Mouse (Mus musculus): ENCODE results near the gene Camsap3. TPM values are rescaled to one million over a fixed set of nuclear protein-coding genes. Genes with fewer than 3 reads are reported as not detected.
"Not testable (repeated sequence)": the region's sequence is repeated elsewhere in the genome, so short reads cannot be mapped to it uniquely, and the experiment has no call there.

The Camsap3 gene
- polyA plus RNA-seq, 1 experiment from 2014 or later, result 14.5 TPM

- no peak for ATAC-seq (ENCODE audit: insufficient read depth, low FRiP score, low TSS enrichment)
Observed at GRCm38 (mm10) chr8:3569784-3570183, 17.3 kb upstream of the Camsap3 start.

GRCm38 (mm10) chr8:3574546-3574945 lies 12.5 kb upstream of the Camsap3 start:
- no peak overlapping the region for H3K9ac ChIP-seq (ENCODE audit: low read length)
- 92% methylated on average over 3 of the region's 3 CpGs for WGBS
- no peaks in the 10 kb centered on the region for H3K36me3 ChIP-seq (ENCODE audit: control insufficient read depth, insufficient read depth, low read length)
- DNase-seq (ENCODE audit: low spot score) (no peak), ATAC-seq (ENCODE audit: insufficient read depth, low FRiP score, low TSS enrichment) (no peak)
- no peak overlapping the region for H3K4me3 ChIP-seq (ENCODE audit: low read depth, low read length)
- no peaks in the 10 kb centered on the region for H3K9me3 ChIP-seq (ENCODE audit: control insufficient read depth, low read length)
- H3K27me3 ChIP-seq (ENCODE audit: control insufficient read depth, insufficient read depth, low read length), result no peaks in the 10 kb centered on the region
- no peak overlapping the region for H3K4me2 ChIP-seq (ENCODE audit: low read depth)
- no peak overlapping the region for H3K27ac ChIP-seq (ENCODE audit: low read depth, low read length)
- no peaks in the 10 kb centered on the region for H3K4me1 ChIP-seq (ENCODE audit: control insufficient read depth, insufficient read depth, low read length)

More at GRCm38 (mm10) chr8:3569784-3570183, 17.3 kb upstream of the Camsap3 start:
- Histone ChIP-seq H3K27me3 (ENCODE audit: control insufficient read depth, insufficient read depth, low read length) (no peaks in the 10 kb centered on the region), H3K4me3 (ENCODE audit: low read depth, low read length) (no peak overlapping the region), H3K36me3 (ENCODE audit: control insufficient read depth, insufficient read depth, low read length) (no peaks in the 10 kb centered on the region), H3K9me3 (ENCODE audit: control insufficient read depth, low read length) (no peaks in the 10 kb centered on the region), H3K9ac (ENCODE audit: low read length) (no peak overlapping the region), H3K27ac (ENCODE audit: low read depth, low read length) (no peak overlapping the region), H3K4me2 (ENCODE audit: low read depth) (no peak overlapping the region), H3K4me1 (ENCODE audit: control insufficient read depth, insufficient read depth, low read length) (no peaks in the 10 kb centered on the region)
- no peak for DNase-seq (ENCODE audit: low spot score)
- 89% methylated on average over 5 of the region's 5 CpGs for WGBS

GRCm38 (mm10) chr8:3576211-3576960 lies 10.7 kb upstream of the Camsap3 start:
- H3K4me2 ChIP-seq (ENCODE audit: low read depth), result no peak overlapping the region
- DNase-seq (ENCODE audit: low spot score) (no peak), ATAC-seq (ENCODE audit: insufficient read depth, low FRiP score, low TSS enrichment) (no peak)
- no peak overlapping the region for H3K4me3 ChIP-seq (ENCODE audit: low read depth, low read length)
- H3K9me3 ChIP-seq (ENCODE audit: control insufficient read depth, low read length), result no peaks in the 10 kb centered on the region
- no peak overlapping the region for H3K27ac ChIP-seq (ENCODE audit: low read depth, low read length)
- no peaks in the 10 kb centered on the region for H3K27me3 ChIP-seq (ENCODE audit: control insufficient read depth, insufficient read depth, low read length)
- no peaks in the 10 kb centered on the region for H3K36me3 ChIP-seq (ENCODE audit: control insufficient read depth, insufficient read depth, low read length)
- H3K4me1 ChIP-seq (ENCODE audit: control insufficient read depth, insufficient read depth, low read length), result no peaks in the 10 kb centered on the region
- no peak overlapping the region for H3K9ac ChIP-seq (ENCODE audit: low read length)
- WGBS, result 78% methylated on average over 15 of the region's 15 CpGs

- ATAC-seq (ENCODE audit: insufficient read depth, low FRiP score, low TSS enrichment) (no peak), DNase-seq (ENCODE audit: low spot score) (no peak)
- WGBS, result 88% methylated on average over 9 of the region's 9 CpGs
Observed at GRCm38 (mm10) chr8:3579390-3580364, 7.4 kb upstream of the Camsap3 start.

GRCm38 (mm10) chr8:3581961-3582360 lies 5.1 kb upstream of the Camsap3 start:
- H3K36me3 ChIP-seq (ENCODE audit: control insufficient read depth, insufficient read depth, low read length); ATAC-seq (ENCODE audit: insufficient read depth, low FRiP score, low TSS enrichment); H3K4me2 ChIP-seq (ENCODE audit: low read depth); DNase-seq (ENCODE audit: low spot score); H3K9ac ChIP-seq (ENCODE audit: low read length); H3K27ac ChIP-seq (ENCODE audit: low read depth, low read length); H3K4me3 ChIP-seq (ENCODE audit: low read depth, low read length); H3K27me3 ChIP-seq (ENCODE audit: control insufficient read depth, insufficient read depth, low read length); H3K4me1 ChIP-seq (ENCODE audit: control insufficient read depth, insufficient read depth, low read length); H3K9me3 ChIP-seq (ENCODE audit: control insufficient read depth, low read length): not testable (repeated sequence)
- WGBS, result 70% methylated on average over 1 of the region's 3 CpGs

More at GRCm38 (mm10) chr8:3579390-3580364, 7.4 kb upstream of the Camsap3 start:
- H3K9ac ChIP-seq (ENCODE audit: low read length), result no peak overlapping the region
- no peaks in the 10 kb centered on the region for H3K27me3 ChIP-seq (ENCODE audit: control insufficient read depth, insufficient read depth, low read length)
- H3K36me3 ChIP-seq (ENCODE audit: control insufficient read depth, insufficient read depth, low read length), result no peaks in the 10 kb centered on the region
- no peak overlapping the region for H3K4me2 ChIP-seq (ENCODE audit: low read depth)
- no peak overlapping the region for H3K4me3 ChIP-seq (ENCODE audit: low read depth, low read length)
- H3K4me1 ChIP-seq (ENCODE audit: control insufficient read depth, insufficient read depth, low read length), result no peaks in the 10 kb centered on the region
- no peak overlapping the region for H3K27ac ChIP-seq (ENCODE audit: low read depth, low read length)
- H3K9me3 ChIP-seq (ENCODE audit: control insufficient read depth, low read length), result no peaks in the 10 kb centered on the region

- H3K9ac ChIP-seq (ENCODE audit: low read length), result no peak overlapping the region
- no peak overlapping the region for H3K4me3 ChIP-seq (ENCODE audit: low read depth, low read length)
- no peak overlapping the region for H3K27ac ChIP-seq (ENCODE audit: low read depth, low read length)
- H3K4me1 ChIP-seq (ENCODE audit: control insufficient read depth, insufficient read depth, low read length), result no peaks in the 10 kb centered on the region
- WGBS, result 94% methylated on average over 2 of the region's 2 CpGs
- no peaks in the 10 kb centered on the region for H3K9me3 ChIP-seq (ENCODE audit: control insufficient read depth, low read length)
- ATAC-seq (ENCODE audit: insufficient read depth, low FRiP score, low TSS enrichment), result no peak
- H3K27me3 ChIP-seq (ENCODE audit: control insufficient read depth, insufficient read depth, low read length), result peaks cover 2% of the 10 kb centered on the region; the same call in 1 of the 2 replicates
- no peaks in the 10 kb centered on the region for H3K36me3 ChIP-seq (ENCODE audit: control insufficient read depth, insufficient read depth, low read length)
- no peak for DNase-seq (ENCODE audit: low spot score)
- no peak overlapping the region for H3K4me2 ChIP-seq (ENCODE audit: low read depth)
Observed at GRCm38 (mm10) chr8:3586452-3586851, 641 bp upstream of the Camsap3 start.

- Histone ChIP-seq H3K9me3 (ENCODE audit: control insufficient read depth, low read length) (no peaks in the 10 kb centered on the region), H3K4me3 (ENCODE audit: low read depth, low read length) (peak overlapping the region; percentile 81), H3K27ac (ENCODE audit: low read depth, low read length) (peak overlapping the region; percentile 44), H3K4me2 (ENCODE audit: low read depth) (peak overlapping the region; percentile 66), H3K36me3 (ENCODE audit: control insufficient read depth, insufficient read depth, low read length) (no peaks in the 10 kb centered on the region), H3K9ac (ENCODE audit: low read length) (peak overlapping the region; percentile 78), H3K27me3 (ENCODE audit: control insufficient read depth, insufficient read depth, low read length) (peaks cover 2% of the 10 kb centered on the region; the same call in 1 of the 2 replicates), H3K4me1 (ENCODE audit: control insufficient read depth, insufficient read depth, low read length) (no peaks in the 10 kb centered on the region)
- DNase-seq (ENCODE audit: low spot score) (peak; percentile 72), ATAC-seq (ENCODE audit: insufficient read depth, low FRiP score, low TSS enrichment) (peak; percentile 81)
- WGBS, result under 1% methylated on average over 70 of the region's 77 CpGs
Observed at GRCm38 (mm10) chr8:3587391-3588257, 531 bp downstream of the Camsap3 start.

- WGBS, result 0% methylated on average over 11 of the region's 11 CpGs
- peak overlapping the region; percentile 66 for H3K4me2 ChIP-seq (ENCODE audit: low read depth)
- peak; percentile 36 for DNase-seq (ENCODE audit: low spot score)
Observed at GRCm38 (mm10) chr8:3588258-3588633, 1.2 kb downstream of the Camsap3 start.

More at GRCm38 (mm10) chr8:3588258-3588633, 1.2 kb downstream of the Camsap3 start:
- Histone ChIP-seq H3K9ac (ENCODE audit: low read length) (peak overlapping the region; percentile 78), H3K27me3 (ENCODE audit: control insufficient read depth, insufficient read depth, low read length) (peaks cover 2% of the 10 kb centered on the region; the same call in 1 of the 2 replicates), H3K4me1 (ENCODE audit: control insufficient read depth, insufficient read depth, low read length) (no peaks in the 10 kb centered on the region), H3K4me3 (ENCODE audit: low read depth, low read length) (peak overlapping the region; percentile 81), H3K9me3 (ENCODE audit: control insufficient read depth, low read length) (no peaks in the 10 kb centered on the region), H3K27ac (ENCODE audit: low read depth, low read length) (peak overlapping the region; percentile 44; the same call in 1 of the 2 replicates), H3K36me3 (ENCODE audit: control insufficient read depth, insufficient read depth, low read length) (no peaks in the 10 kb centered on the region)
- peak; percentile 48 for ATAC-seq (ENCODE audit: insufficient read depth, low FRiP score, low TSS enrichment)

Measured in neural tube, embryonic 11.5 days (tissue).